Mouse (Mus musculus) heart, embryonic 14.5 days (tissue): ENCODE results near the gene Nog. TPM values are rescaled to one million over a fixed set of nuclear protein-coding genes. Genes with fewer than 3 reads are reported as not detected.

ENCODE experiments used
- ATAC-seq: fragments of 200-750 bp; cut with Nextera tagmentation; 2 replicates; pipeline ENCODE4 v1.8.0; 2017; ENCODE audit warnings: low read depth, moderate TSS enrichment; ENCODE audit not compliant: insufficient number of reproducible peaks, insufficient read depth, low FRiP score
- H3K27ac ChIP-seq, 2 experiments: fragments of 200-500 bp in 1 of 2; fragments of 300-500 bp in 1 of 2; sonication (generic) in 1 of 2; replicated peaks in 1 of 2; 2 replicates each; pipeline ENCODE4 v1.5.1; 2012 to 2014; ENCODE audit warnings: low read depth in 2 of 2, low read length in 2 of 2, control low read depth in 1 of 2, mild to moderate bottlenecking in 1 of 2, mixed read lengths in 1 of 2; ENCODE audit not compliant: control insufficient read depth in 1 of 2, insufficient read depth in 1 of 2
- H3K27me3 ChIP-seq: fragments of 300-500 bp; sonication (generic); 2 replicates; pipeline ENCODE4 v1.6.1; 2014; ENCODE audit warnings: mild to moderate bottlenecking, low read length, control low read depth; ENCODE audit not compliant: control insufficient read depth, insufficient read depth
- H3K36me3 ChIP-seq: fragments of 300-500 bp; sonication (generic); 2 replicates; pipeline ENCODE4 v1.6.1; 2014; ENCODE audit warnings: mild to moderate bottlenecking, control low read depth, low read length, mixed read lengths; ENCODE audit not compliant: control insufficient read depth, insufficient read depth
- H3K4me1 ChIP-seq, 2 experiments: fragments of 200-500 bp in 1 of 2; fragments of 300-500 bp in 1 of 2; sonication (generic) in 1 of 2; 2 replicates each; pipeline ENCODE4 v1.6.1; 2012 to 2014; ENCODE audit warnings: low read length in 2 of 2, control low read depth in 1 of 2, mixed read lengths in 1 of 2; ENCODE audit not compliant: control insufficient read depth in 2 of 2, insufficient read depth in 2 of 2
- H3K4me2 ChIP-seq: fragments of 300-500 bp; sonication (generic); 2 replicates; pipeline ENCODE4 v1.6.1; 2014; ENCODE audit warnings: mild to moderate bottlenecking, low read length
- H3K4me3 ChIP-seq, 2 experiments: fragments of 200-500 bp in 1 of 2; fragments of 300-500 bp in 1 of 2; sonication (generic) in 1 of 2; 2 replicates each; pipeline ENCODE4 v1.5.1; 2012 to 2014; ENCODE audit warnings: low read length in 2 of 2, mild to moderate bottlenecking in 2 of 2, control low read depth in 1 of 2, low read depth in 1 of 2, moderate library complexity in 1 of 2; ENCODE audit not compliant: control insufficient read depth in 1 of 2, insufficient read depth in 1 of 2
- H3K9ac ChIP-seq: fragments of 300-500 bp; sonication (generic); 2 replicates; pipeline ENCODE4 v1.6.1; 2014; ENCODE audit warnings: mild to moderate bottlenecking, low read length
- H3K9me3 ChIP-seq: fragments of 300-500 bp; sonication (generic); 2 replicates; pipeline ENCODE4 v1.6.1; 2016; ENCODE audit warnings: low read length, control low read depth; ENCODE audit not compliant: control insufficient read depth
- WGBS: fragments of 180-500 bp; shearing (Covaris S2); extraction: QIAGEN DNeasy Blood & Tissue Kit; methylation state at CpG from one replicate; pipeline ENCODE4 v1.1.7; 2014; 5-methylcytosine and 5-hydroxymethylcytosine counted together
- polyA plus RNA-seq: library from polyadenylated mRNA; unstranded; fragments of >200 nt; fragmentation: Nextera tagmentation; extraction: Ambion mirVana; gene quantifications from 2 replicates; pipeline ENCODE4 v1.2.1, GENCODE M21; 2014

The Nog gene
- polyA plus RNA-seq, 1 experiment from 2014 or later, result 0.88 TPM

DNA sequence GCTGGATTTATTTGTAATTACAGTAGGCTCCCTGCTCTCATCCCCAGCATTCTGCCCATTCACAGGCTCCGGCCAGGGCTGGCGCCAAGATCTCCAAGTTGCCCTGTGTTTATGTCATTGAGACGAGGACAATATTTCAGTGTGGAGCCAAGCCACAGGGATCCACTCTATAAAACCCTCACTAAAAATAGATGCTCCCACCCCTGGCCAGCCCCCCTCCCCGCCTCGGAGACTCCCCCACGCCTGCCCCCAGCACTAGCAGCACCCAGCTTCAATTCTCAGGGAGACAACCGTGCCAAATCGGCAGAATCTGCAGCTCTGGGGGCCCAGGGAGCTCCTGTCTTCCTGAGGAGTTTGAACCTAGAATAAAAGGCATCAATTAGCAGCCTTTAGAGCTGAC lies 16.2 kb upstream of the Nog start:
- Histone ChIP-seq H3K36me3 (no peaks in the 10 kb centered on the region), H3K4me2 (peak overlapping the region; percentile 32; the same call in 1 of the 2 replicates), H3K27ac (0 out of 4 replicates have a peak overlapping the region, but pooled peaks of 1 of the 2 experiments have one; percentile 19), H3K4me1 (peaks cover 12 to 26% of the 10 kb centered on the region in 2 experiments; a peak in 3 of 4 replicates), H3K9me3 (no peaks in the 10 kb centered on the region), H3K27me3 (no peaks in the 10 kb centered on the region), H3K4me3 (no peak overlapping the region), H3K9ac (peak overlapping the region; percentile 21; the same call in 1 of the 2 replicates)
- 14% methylated on average over 8 of the region's 8 CpGs for WGBS
- ATAC-seq, result no peak

DNA sequence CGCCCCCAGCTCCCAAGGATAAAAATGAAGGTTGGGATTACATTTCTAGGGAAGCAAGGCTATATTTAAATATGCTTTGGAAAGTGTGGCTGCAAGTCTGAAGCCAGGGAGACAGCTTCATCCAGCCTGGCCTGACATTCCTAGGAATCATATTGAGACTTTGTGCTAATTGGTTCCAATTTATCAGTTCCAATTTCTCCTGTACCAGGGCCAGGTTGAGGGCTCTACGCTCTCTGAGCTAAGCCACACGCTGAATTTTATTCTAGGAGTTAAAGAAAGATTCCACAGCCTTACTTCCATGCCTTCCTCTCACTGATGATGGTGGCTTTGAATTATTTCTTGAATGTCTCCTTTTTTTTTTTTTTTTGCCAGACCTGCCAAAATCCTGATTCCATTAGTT lies 15.6 kb upstream of the Nog start:
- Histone ChIP-seq H3K4me2 (0 out of 2 replicates have a peak overlapping the region, but pooled peaks have one; percentile 32), H3K4me3 (no peak overlapping the region)

DNA sequence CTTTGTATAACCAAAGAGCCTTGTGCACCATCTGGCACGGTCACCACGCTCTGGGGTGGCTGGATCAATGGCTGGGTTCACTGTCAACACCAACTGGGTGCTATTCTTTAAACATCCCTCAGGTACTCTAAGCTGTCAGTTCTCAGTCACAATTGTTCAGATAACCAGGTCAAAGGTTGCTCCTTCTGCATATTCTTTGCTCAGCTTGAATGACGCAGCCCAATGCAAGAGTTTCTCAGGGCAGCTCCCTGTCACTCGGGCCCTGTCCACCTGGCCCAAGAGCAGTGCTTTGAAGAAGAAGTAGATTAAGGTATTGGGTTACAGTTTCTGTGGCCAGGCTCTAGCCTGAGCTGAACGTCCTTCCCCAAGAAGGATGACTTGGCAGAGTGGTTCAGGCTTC lies 12.2 kb upstream of the Nog start:
- no peak overlapping the region for H3K9ac ChIP-seq
- H3K4me2 ChIP-seq, result no peak overlapping the region
- ATAC-seq, result no peak
- H3K4me3 ChIP-seq, result no peak overlapping the region
- no peak overlapping the region for H3K27ac ChIP-seq
- H3K9me3 ChIP-seq, result no peaks in the 10 kb centered on the region
- WGBS, result 34% methylated on average over 5 of the region's 5 CpGs
- no peaks in the 10 kb centered on the region for H3K36me3 ChIP-seq
- H3K27me3 ChIP-seq, result no peaks in the 10 kb centered on the region
- peaks cover 12 to 23% of the 10 kb centered on the region in 2 experiments; a peak in 3 of 4 replicates for H3K4me1 ChIP-seq

More for the DNA sequence above, 15.6 kb upstream of the Nog start:
- Histone ChIP-seq H3K4me1 (peaks cover 12 to 26% of the 10 kb centered on the region in 2 experiments; a peak in 3 of 4 replicates), H3K36me3 (no peaks in the 10 kb centered on the region), H3K9ac (no peak overlapping the region), H3K27ac (0 out of 4 replicates have a peak overlapping the region, but pooled peaks of 1 of the 2 experiments have one; percentile 3), H3K9me3 (no peaks in the 10 kb centered on the region), H3K27me3 (no peaks in the 10 kb centered on the region)
- WGBS, result 59% methylated on average over 3 of the region's 3 CpGs
- no peak for ATAC-seq

DNA sequence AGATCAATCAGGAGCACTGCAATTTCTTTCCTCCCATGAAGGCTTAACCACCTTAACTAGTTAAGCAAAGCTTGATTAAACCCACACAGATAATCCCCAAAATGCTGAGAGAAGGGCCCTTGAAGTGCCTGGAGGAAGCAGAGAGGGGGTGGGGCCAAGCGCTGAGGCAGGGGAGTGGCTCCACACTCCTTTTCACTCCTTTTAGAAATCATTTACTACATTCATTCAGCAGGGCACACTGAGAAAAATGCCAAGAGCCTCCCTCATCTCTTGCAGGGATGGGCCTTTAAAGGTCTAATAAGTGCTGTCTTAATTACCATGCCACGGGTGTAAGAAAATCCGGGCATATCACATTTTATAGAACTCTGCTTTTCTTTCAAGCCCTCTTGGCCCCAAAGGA lies 10.2 kb upstream of the Nog start:
- H3K4me3 ChIP-seq, result no peak overlapping the region
- 48% methylated on average over 3 of the region's 3 CpGs for WGBS
- H3K4me2 ChIP-seq, result no peak overlapping the region
- no peak for ATAC-seq
- H3K4me1 ChIP-seq, result peaks cover 14 to 15% of the 10 kb centered on the region in 2 experiments
- no peak overlapping the region for H3K27ac ChIP-seq
- no peaks in the 10 kb centered on the region for H3K27me3 ChIP-seq
- no peaks in the 10 kb centered on the region for H3K9me3 ChIP-seq
- H3K9ac ChIP-seq, result no peak overlapping the region
- no peaks in the 10 kb centered on the region for H3K36me3 ChIP-seq

DNA sequence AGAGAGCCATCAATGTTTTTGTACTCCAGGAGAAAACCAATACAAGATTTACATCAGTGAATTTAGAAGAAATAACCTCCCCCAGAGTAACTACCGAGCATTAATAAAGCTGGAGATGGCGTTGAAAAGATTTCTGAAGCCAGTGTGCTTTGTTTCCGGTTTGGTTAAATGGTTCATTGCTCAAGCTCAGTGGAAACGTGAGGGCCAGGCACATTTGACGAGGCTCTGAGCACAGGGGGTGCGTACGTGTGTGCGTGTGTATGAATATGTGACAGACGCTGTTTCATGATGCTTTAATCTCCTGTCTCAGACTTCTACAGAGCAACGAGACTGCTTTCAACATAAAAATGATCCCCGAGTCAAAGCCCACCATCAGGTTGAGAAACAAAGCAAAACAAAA lies 8.1 kb upstream of the Nog start:
- Histone ChIP-seq H3K9ac (no peak overlapping the region), H3K36me3 (no peaks in the 10 kb centered on the region), H3K4me2 (no peak overlapping the region), H3K4me3 (no peak overlapping the region), H3K9me3 (0 out of 2 replicates have a peak, but pooled peaks cover 2% of the 10 kb centered on the region), H3K27me3 (no peaks in the 10 kb centered on the region), H3K27ac (no peak overlapping the region), H3K4me1 (peaks cover 8 to 9% of the 10 kb centered on the region in 2 experiments)
- ATAC-seq, result no peak
- 70% methylated on average over 11 of the region's 11 CpGs for WGBS

DNA sequence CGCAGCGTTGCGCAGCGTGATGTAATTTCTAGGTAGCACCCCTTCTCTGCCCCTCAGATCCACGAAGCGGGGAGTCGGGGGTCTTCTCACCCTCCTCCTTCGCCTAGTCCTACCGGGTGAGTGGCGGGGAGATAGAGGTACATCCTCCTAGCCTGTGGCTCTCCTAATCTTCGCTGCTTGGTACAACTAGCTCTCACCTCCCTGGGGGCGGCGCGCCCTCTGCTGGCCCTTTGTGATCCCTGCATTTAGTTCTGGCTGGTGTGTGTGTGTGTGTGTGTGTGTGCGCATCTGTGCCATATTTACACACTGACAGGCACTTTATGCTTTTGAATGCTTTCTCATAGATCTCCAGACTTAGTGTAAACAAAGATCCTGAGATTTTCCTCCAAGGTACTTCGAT lies 1.3 kb upstream of the Nog start:
- Histone ChIP-seq H3K4me3 (peak overlapping the region; percentile 64 to 67), H3K4me2 (peak overlapping the region; percentile 91), H3K9ac (no peak overlapping the region), H3K36me3 (no peaks in the 10 kb centered on the region), H3K27ac (no peak overlapping the region), H3K27me3 (peaks cover 10% of the 10 kb centered on the region), H3K4me1 (peaks cover 8 to 22% of the 10 kb centered on the region in 2 experiments), H3K9me3 (0 out of 2 replicates have a peak, but pooled peaks cover 2% of the 10 kb centered on the region)
- ATAC-seq, result peak; percentile 44; the same call in 1 of the 2 replicates
- 1% methylated on average over 16 of the region's 16 CpGs for WGBS

DNA sequence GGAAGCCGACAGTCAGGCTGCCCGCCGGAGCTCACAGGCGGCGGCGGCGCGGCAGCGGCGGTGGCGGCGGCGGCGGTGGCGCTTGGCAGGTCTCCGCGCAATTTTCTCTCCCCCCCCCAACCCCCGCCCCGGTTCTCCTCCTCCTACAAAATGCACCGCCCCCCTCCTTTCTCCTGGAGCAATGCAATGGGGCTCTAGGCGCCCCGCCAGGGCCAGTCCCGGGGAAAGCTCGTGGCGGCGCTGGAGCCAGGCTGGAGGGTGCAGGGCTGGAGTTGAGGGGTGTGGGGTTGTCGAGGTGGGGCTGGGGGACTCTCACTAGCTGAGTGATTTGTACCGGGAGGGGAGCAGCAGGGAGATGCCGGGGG lies 666 bp upstream of the Nog start:
- Histone ChIP-seq H3K4me1 (peaks cover 9 to 23% of the 10 kb centered on the region in 2 experiments), H3K27ac (peak overlapping the region in 1 of 2 experiments; percentile 61; a peak in 2 of 4 replicates), H3K9me3 (0 out of 2 replicates have a peak, but pooled peaks cover 2% of the 10 kb centered on the region), H3K36me3 (no peaks in the 10 kb centered on the region), H3K9ac (peak overlapping the region; percentile 73), H3K4me3 (peak overlapping the region; percentile 64 to 67), H3K27me3 (peaks cover 10% of the 10 kb centered on the region), H3K4me2 (peak overlapping the region; percentile 91)
- 0% methylated on average over 28 of the region's 29 CpGs for WGBS
- peak; percentile 58 for ATAC-seq
